Mouse (Mus musculus) ES-E14 (cell line): ENCODE measurements around the gene Rtn4ip1. TPM values are rescaled to one million over a fixed set of nuclear protein-coding genes. Genes with fewer than 3 reads are reported as not detected.

Source experiments
- DNase-seq: peaks from one replicate; pipeline ENCODE4 v3.0.0-alpha.2; 2013; ENCODE audit warnings: low read depth, low spot score
- H3K27ac ChIP-seq: 2 replicates; pipeline ENCODE4 v1.5.1; 2012; ENCODE audit warnings: low read depth, mild to moderate bottlenecking, low read length, moderate library complexity, mixed read lengths; ENCODE audit not compliant: poor library complexity, insufficient read depth, severe bottlenecking
- H3K36me3 ChIP-seq: 2 replicates; pipeline ENCODE4 v1.6.1; 2012; ENCODE audit warnings: mild to moderate bottlenecking, low read length, moderate library complexity, mixed read lengths; ENCODE audit not compliant: control insufficient read depth, poor library complexity, insufficient read depth, severe bottlenecking
- H3K4me1 ChIP-seq, 2 experiments: fragments of 150-350 bp in 1 of 2; sonication (generic) in 1 of 2; 2 replicates each; pipeline ENCODE4 v1.6.1; 2012; ENCODE audit warnings: low read length in 2 of 2, mild to moderate bottlenecking in 1 of 2, mixed read lengths in 1 of 2; ENCODE audit not compliant: control insufficient read depth in 2 of 2, insufficient read depth in 2 of 2, poor library complexity in 1 of 2
- H3K4me3 ChIP-seq, 2 experiments: fragments of 150-350 bp in 1 of 2; sonication (generic) in 1 of 2; 2 replicates each; pipeline ENCODE4 v1.5.1; 2012; ENCODE audit warnings: low read length in 2 of 2, low read depth in 1 of 2, mild to moderate bottlenecking in 1 of 2, mixed read lengths in 1 of 2; ENCODE audit not compliant: insufficient read depth in 1 of 2, poor library complexity in 1 of 2, severe bottlenecking in 1 of 2
- H3K9ac ChIP-seq: 2 replicates; pipeline ENCODE4 v1.6.1; 2012; ENCODE audit warnings: low read depth, mild to moderate bottlenecking, low read length, mixed read lengths; ENCODE audit not compliant: poor library complexity, insufficient read depth, severe bottlenecking
- H3K9me3 ChIP-seq: fragments of 150-350 bp; sonication (generic); 2 replicates; pipeline ENCODE4 v1.6.1; 2012; ENCODE audit warnings: low read depth, mild to moderate bottlenecking, low read length; ENCODE audit not compliant: control insufficient read depth, insufficient read depth
- CHD2 ChIP-seq: IDR thresholded peaks from 2 replicates; pipeline ENCODE4 v1.6.1; 2014; ENCODE audit warnings: mild to moderate bottlenecking, low read depth, low read length, inconsistent platforms
- HCFC1 ChIP-seq: IDR thresholded peaks from 2 replicates; pipeline ENCODE4 v1.6.1; 2012; ENCODE audit warnings: low read length, inconsistent platforms, borderline replicate concordance; ENCODE audit not compliant: insufficient read depth
- MAFK ChIP-seq: IDR thresholded peaks from 2 replicates; pipeline ENCODE4 v1.6.1; 2014; ENCODE audit warnings: mild to moderate bottlenecking, low read depth, low read length, inconsistent platforms; ENCODE audit not compliant: insufficient read depth
- ZC3H11A ChIP-seq: IDR thresholded peaks from 2 replicates; pipeline ENCODE4 v1.6.1; 2012; ENCODE audit warnings: low read depth, mild to moderate bottlenecking, inconsistent platforms, low read length, borderline replicate concordance
- ZNF384 ChIP-seq: IDR thresholded peaks from 2 replicates; pipeline ENCODE4 v1.6.1; 2012; ENCODE audit warnings: low read depth, low read length, inconsistent platforms
- in situ Hi-C, 2 experiments: fragments of 600-800 bp; cut with MboI; formaldehyde crosslinking; loops; one replicate each; pipeline ENCODE4 v1.15.1; 2025; ENCODE audit warnings: low sequenced_read_pairs in 2 of 2, inconsistent platforms in 1 of 2; ENCODE audit not compliant: unreplicated experiment in 2 of 2
- total RNA-seq: library from RNA; depleted of rRNA; stranded (reverse); fragments of 300-350 nt; gene quantifications from 2 replicates; pipeline ENCODE4 v1.2.3, GENCODE M21; 2012; rRNA removed

The Rtn4ip1 gene
- total RNA-seq, 1 experiment = 8.5 TPM

- Histone ChIP-seq H3K4me3 (peak overlapping the region; percentile 65 to 68), H3K36me3 (no peaks in the 10 kb centered on the region), H3K27ac (no peak overlapping the region), H3K9me3 (no peaks in the 10 kb centered on the region), H3K9ac (peak overlapping the region; percentile 55; the same call in 1 of the 2 replicates), H3K4me1 (no peaks in the 10 kb centered on the region; a peak in 1 of 4 replicates)
- no peak for DNase-seq
- TF ChIP-seq ZNF384 = no peak
- TF ChIP-seq HCFC1 = no peak
- no peak for TF ChIP-seq MAFK
- no peak for TF ChIP-seq ZC3H11A
- no peak for TF ChIP-seq CHD2
- in situ Hi-C loops = no loop called here
Observed at GRCm38 (mm10) chr10:44004221-44004751, 102.7 kb downstream of the Rtn4ip1 start.

- in situ Hi-C loops = no loop called here
- H3K36me3 ChIP-seq = no peaks in the 10 kb centered on the region
- no peak for TF ChIP-seq CHD2
- no peak for TF ChIP-seq ZNF384
- no peak for TF ChIP-seq MAFK
- TF ChIP-seq HCFC1 = no peak
- no peak for TF ChIP-seq ZC3H11A
- DNase-seq = peak; percentile 34
- H3K27ac ChIP-seq = no peak overlapping the region
- H3K4me3 ChIP-seq = peak overlapping the region; percentile 55 to 64
- no peaks in the 10 kb centered on the region; a peak in 1 of 4 replicates for H3K4me1 ChIP-seq
- peak overlapping the region; percentile 37 for H3K9ac ChIP-seq
- H3K9me3 ChIP-seq = no peaks in the 10 kb centered on the region
Observed at GRCm38 (mm10) chr10:44005677-44006641, 104.4 kb downstream of the Rtn4ip1 start.

Other genes starting within 250 kb of the Rtn4ip1 start
- gene Qrsl1, start 62 bp upstream of the Rtn4ip1 start, total RNA-seq = 24.8 and 28.9 TPM in 2 replicates
- gene Crybg1, start 247.0 kb downstream of the Rtn4ip1 start, total RNA-seq = 1.6 and 2.5 TPM in 2 replicates